Mouse (Mus musculus) right cerebral cortex, postnatal 14 days (tissue): ENCODE data around the gene Nup210l.

Experiments used
- DNase-seq: peaks from one replicate; pipeline ENCODE4 v3.0.0; 2022

Nup210l gene

DNA sequence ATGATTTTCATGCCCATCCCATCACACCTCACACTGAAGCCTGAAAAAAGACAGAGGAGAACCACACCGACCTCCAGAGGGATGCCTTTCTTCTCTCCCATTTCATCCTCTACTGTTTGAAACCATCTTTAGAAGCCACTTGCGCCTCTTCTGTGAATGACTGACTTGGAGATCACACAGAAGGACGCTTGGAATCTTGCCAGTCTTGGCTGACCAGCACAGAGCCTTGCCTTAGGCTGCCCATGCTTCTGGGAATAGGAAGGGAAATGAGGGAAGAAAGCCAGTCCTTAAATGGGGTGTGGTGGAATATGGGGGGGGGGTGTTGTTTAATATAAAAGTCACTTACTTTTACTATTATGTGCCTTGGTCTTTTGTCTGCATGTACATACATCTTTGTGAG lies 79.6 kb downstream of the Nup210l start:
- DNase-seq, result no peak

GRCm38 (mm10) chr3:90190859-90191510 lies 87.1 kb downstream of the Nup210l start:
- no peak for DNase-seq

DNA sequence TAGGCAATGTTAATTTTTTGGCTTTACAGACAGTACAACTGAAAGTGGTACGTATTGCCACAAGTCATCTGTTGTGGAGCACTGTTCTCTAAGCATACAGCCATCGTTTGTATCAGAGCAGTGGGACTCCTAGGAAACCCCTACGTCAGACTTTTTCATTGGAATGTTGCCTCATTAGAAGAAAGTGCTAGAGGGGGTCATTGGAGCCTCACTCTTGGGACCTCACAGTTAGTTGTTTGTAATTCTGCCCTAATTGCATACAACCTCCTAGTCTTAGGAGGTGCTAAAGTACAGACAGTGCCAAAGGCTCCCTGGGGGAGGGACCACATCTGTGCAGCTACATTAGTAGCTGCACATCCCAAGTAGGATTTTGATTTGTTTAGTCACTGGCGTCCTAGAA lies 90.8 kb downstream of the Nup210l start:
- no peak for DNase-seq

- no peak for DNase-seq
Observed at GRCm38 (mm10) chr3:90195644-90196043, 91.7 kb downstream of the Nup210l start.

GRCm38 (mm10) chr3:90197548-90197947 lies 93.6 kb downstream of the Nup210l start:
- DNase-seq, result no peak

DNA sequence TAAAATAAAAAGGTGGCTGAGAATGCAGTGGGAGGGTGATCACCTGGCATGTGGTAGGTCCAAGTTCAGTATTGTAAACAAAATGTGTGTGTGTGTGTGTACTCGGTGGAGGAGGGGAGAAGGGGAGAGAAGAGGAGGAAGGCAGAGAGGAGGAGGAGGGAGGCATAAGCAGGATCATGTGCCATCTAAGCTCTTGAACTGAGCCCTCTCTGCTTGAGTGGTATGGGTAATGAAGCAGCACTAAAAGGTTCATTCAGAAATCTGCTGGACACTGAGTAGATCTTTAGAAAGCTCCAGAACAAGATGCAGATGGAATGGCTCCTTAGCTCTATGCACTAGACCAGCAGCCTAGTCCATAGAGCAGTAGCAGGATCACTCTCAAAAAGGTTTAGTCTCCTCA lies 99.0 kb downstream of the Nup210l start:
- no peak for DNase-seq

DNA sequence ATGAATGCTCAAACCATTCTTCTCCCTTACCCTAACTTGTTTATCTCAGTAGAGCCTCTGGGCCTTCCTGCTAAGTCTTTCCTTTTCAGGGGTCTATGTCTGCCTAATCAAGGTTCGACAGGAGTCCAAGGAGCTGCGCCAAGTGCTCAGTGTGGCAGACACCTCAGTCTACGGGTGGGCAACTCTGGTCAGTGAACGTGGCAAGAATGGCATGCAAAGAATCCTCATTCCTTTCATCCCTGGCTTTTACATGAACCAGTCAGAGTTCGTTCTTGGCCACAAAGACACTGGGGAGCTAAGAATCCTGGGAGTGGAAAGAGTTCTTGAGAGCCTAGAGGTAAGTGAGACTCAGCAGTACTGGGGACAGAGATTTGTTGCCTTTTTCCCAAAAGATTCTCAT lies 99.7 kb downstream of the Nup210l start:
- no peak for DNase-seq

DNA sequence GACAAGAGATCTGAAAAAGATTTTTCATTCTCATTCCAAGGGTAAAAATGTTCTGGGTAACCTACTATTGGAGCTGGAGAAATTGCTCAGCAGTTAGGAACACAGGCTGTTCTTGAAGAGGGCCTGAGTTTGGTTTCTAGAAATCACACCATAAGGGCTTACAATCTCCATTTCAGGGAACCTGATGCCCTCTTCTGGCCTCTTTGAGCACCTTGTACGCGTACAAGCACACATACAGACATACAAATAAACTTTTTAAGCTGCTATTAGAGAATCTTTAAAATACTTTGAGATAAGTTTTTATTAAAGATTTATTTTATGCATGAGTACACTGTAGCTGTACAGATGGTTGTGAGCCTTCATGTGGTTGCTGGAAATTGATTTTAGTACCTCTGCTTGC lies 100.7 kb downstream of the Nup210l start:
- DNase-seq, result no peak

- no peak for DNase-seq
Observed at GRCm38 (mm10) chr3:90208662-90209061, 104.7 kb downstream of the Nup210l start.

- DNase-seq, result no peak
Observed at GRCm38 (mm10) chr3:90209908-90210566, 106.1 kb downstream of the Nup210l start.

GRCm38 (mm10) chr3:90211475-90212398 lies 107.8 kb downstream of the Nup210l start:
- no peak for DNase-seq

GRCm38 (mm10) chr3:90212723-90213122 lies 108.8 kb downstream of the Nup210l start:
- DNase-seq, result no peak

DNA sequence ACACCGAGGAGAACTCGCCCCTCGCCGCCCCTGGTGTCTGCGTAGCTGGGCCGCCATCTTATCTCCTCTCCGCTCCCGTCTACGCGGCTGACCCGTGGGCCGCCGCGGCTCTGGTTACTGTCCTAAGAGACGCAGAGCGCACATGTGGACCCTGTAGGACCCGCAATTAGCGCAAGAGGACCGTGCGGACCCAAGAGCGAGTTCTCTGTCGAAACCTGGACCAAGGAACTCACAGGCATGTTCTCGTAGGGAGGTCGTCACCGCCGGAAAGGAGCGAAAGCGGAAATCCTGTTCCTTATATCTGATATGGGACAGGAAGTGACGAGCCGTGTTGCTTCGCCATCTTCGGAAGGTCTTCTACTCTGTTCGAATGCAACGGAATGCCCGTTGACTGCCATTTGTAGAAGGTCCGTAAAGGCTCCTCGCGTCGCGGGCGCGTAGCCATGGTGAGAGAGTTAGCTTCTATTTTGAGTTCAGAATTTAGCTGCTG lies 109.5 kb downstream of the Nup210l start, which contains the start of the genes Rps27 and Rab13:
Gene Rps27 (minus strand): TSS at position 275 of the 490 bp plus-strand sequence.
Gene Rab13 (plus strand): TSS at position 319 of the 490 bp plus-strand sequence.
- DNase-seq, result peak; percentile 83

GRCm38 (mm10) chr3:90213956-90214684 lies 110.2 kb downstream of the Nup210l start:
- DNase-seq, result peak; percentile 20

- no peak for DNase-seq
Observed at GRCm38 (mm10) chr3:90215825-90216380, 112.0 kb downstream of the Nup210l start.

GRCm38 (mm10) chr3:90220088-90220487 lies 116.2 kb downstream of the Nup210l start:
- peak; percentile 36 for DNase-seq

- peak; percentile 50 for DNase-seq
Observed at GRCm38 (mm10) chr3:90220531-90220951, 116.6 kb downstream of the Nup210l start.

DNA sequence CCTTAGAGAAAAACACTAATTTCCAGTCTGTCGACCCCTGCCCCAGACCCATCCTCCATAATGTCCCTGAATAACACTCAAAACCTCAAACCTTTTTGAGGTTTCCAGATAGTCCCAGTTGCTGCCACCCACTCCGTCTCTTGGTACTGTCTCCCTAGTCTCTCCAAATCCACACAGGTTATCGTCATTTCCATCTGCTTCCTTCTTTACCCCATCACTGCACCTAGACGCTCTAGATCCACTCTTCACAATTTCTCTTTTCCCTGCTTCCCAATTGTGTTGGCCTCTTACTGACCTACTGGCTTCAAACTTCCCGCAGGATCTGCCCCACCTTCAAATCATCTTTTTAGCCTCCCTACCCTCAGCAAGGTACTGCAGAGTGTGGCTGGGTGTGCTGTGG lies 117.2 kb downstream of the Nup210l start:
- no peak for DNase-seq

- DNase-seq, result no peak
Observed at GRCm38 (mm10) chr3:90222455-90222854, 118.5 kb downstream of the Nup210l start.

- DNase-seq, result no peak
Observed at GRCm38 (mm10) chr3:90222941-90223340, 119.0 kb downstream of the Nup210l start.

GRCm38 (mm10) chr3:90224331-90224730 lies 120.4 kb downstream of the Nup210l start:
- DNase-seq, result no peak

- no peak for DNase-seq
Observed at GRCm38 (mm10) chr3:90231075-90231474, 127.1 kb downstream of the Nup210l start.
